Mouse (Mus musculus) midbrain, postnatal 0 days (tissue): ENCODE data around the gene Tmcc2. TPM values are rescaled to one million over a fixed set of nuclear protein-coding genes. Genes with fewer than 3 reads are reported as not detected.

Source experiments
- ATAC-seq: fragments of 200-750 bp; cut with Nextera tagmentation; 2 replicates; pipeline ENCODE4 v1.8.0; 2017; ENCODE audit warnings: moderate number of reproducible peaks, mild to moderate bottlenecking, moderate TSS enrichment, moderate library complexity; ENCODE audit not compliant: low FRiP score
- DNase-seq: peaks from one replicate; pipeline ENCODE4 v3.0.0-alpha.2; 2015; ENCODE audit warnings: low spot score
- H3K27ac ChIP-seq: fragments of 300-500 bp; sonication (generic); 2 replicates; pipeline ENCODE4 v1.5.1; 2014; ENCODE audit warnings: low read depth, mild to moderate bottlenecking, low read length, mixed read lengths
- H3K27me3 ChIP-seq: fragments of 300-500 bp; sonication (generic); 2 replicates; pipeline ENCODE4 v1.6.1; 2014; ENCODE audit warnings: low read length, control low read depth, mixed read lengths; ENCODE audit not compliant: insufficient read depth
- H3K36me3 ChIP-seq: fragments of 300-500 bp; sonication (generic); 2 replicates; pipeline ENCODE4 v1.6.1; 2014; ENCODE audit warnings: low read length, control low read depth, mixed read lengths; ENCODE audit not compliant: insufficient read depth
- H3K4me1 ChIP-seq: fragments of 300-500 bp; sonication (generic); 2 replicates; pipeline ENCODE4 v1.6.1; 2014; ENCODE audit warnings: mild to moderate bottlenecking, control low read depth, antibody characterized with exemption, low read length, mixed read lengths; ENCODE audit not compliant: insufficient read depth
- H3K4me2 ChIP-seq: fragments of 300-500 bp; sonication (generic); 2 replicates; pipeline ENCODE4 v1.6.1; 2014; ENCODE audit warnings: low read depth, mild to moderate bottlenecking, low read length, mixed read lengths; ENCODE audit not compliant: poor library complexity, severe bottlenecking
- H3K4me3 ChIP-seq: fragments of 300-500 bp; sonication (generic); 2 replicates; pipeline ENCODE4 v1.5.1; 2014; ENCODE audit warnings: low read depth, mild to moderate bottlenecking, low read length, moderate library complexity
- H3K9ac ChIP-seq: fragments of 300-500 bp; sonication (generic); replicated peaks from 2 replicates; pipeline ENCODE4 v1.6.1; 2014; ENCODE audit warnings: mild to moderate bottlenecking, low read length, moderate library complexity, mixed read lengths; ENCODE audit not compliant: poor library complexity, severe bottlenecking
- H3K9me3 ChIP-seq: fragments of 300-500 bp; sonication (generic); 2 replicates; pipeline ENCODE4 v1.6.1; 2016; ENCODE audit warnings: low read length, control low read depth
- CTCF ChIP-seq: IDR thresholded peaks from 2 replicates; pipeline ENCODE4 v1.5.1; 2016; ENCODE audit warnings: antibody characterized with exemption, mild to moderate bottlenecking
- WGBS: fragments of 180-500 bp; shearing (Covaris S2); extraction: QIAGEN DNeasy Blood & Tissue Kit; methylation state at CpG from one replicate; pipeline ENCODE4 v1.1.7; 2014; 5-methylcytosine and 5-hydroxymethylcytosine counted together
- polyA plus RNA-seq: library from polyadenylated mRNA; unstranded; fragments of >200 nt; fragmentation: Nextera tagmentation; extraction: Ambion mirVana; gene quantifications from 2 replicates; pipeline ENCODE4 v1.2.1, GENCODE M21; 2015
- total RNA-seq: library from RNA; depleted of rRNA; stranded (reverse); fragments of >200 nt; gene quantifications from 2 replicates; pipeline ENCODE4 v1.2.3, GENCODE M21; 2014; rRNA removed

Tmcc2 gene
- total and polyA plus RNA-seq, 2 experiments from 2014 or later: 36.3 to 152 TPM

DNA sequence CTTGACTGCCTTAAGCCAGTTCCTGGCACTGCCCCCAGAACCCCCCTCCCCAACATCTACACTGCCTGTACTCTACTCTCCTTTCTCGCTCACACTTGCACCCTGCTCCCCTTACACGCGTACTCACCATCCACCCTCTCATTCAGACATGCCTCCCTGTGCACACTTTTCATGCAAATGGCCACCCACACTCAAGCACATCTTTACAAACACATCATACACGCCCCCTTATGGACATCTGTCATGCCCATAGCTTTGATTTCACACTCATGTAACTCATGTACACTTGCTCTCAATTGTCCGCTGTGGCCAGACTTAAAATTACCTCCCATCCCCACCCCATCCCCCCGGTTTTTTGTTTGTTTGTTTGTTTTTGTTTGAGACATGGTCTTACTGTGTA, 83.1 kb downstream of the Tmcc2 start:
- H3K9ac ChIP-seq: no peak overlapping the region
- no peaks in the 10 kb centered on the region for H3K27me3 ChIP-seq
- H3K4me2 ChIP-seq: no peak overlapping the region
- H3K36me3 ChIP-seq: peaks cover 5% of the 10 kb centered on the region; the same call in 1 of the 2 replicates
- H3K4me3 ChIP-seq: no peak overlapping the region
- DNase-seq (no peak), ATAC-seq (no peak)
- 85% methylated on average over 6 of the region's 6 CpGs for WGBS
- no peaks in the 10 kb centered on the region for H3K4me1 ChIP-seq
- no peaks in the 10 kb centered on the region for H3K9me3 ChIP-seq
- no peak for TF ChIP-seq CTCF
- H3K27ac ChIP-seq: no peak overlapping the region

DNA sequence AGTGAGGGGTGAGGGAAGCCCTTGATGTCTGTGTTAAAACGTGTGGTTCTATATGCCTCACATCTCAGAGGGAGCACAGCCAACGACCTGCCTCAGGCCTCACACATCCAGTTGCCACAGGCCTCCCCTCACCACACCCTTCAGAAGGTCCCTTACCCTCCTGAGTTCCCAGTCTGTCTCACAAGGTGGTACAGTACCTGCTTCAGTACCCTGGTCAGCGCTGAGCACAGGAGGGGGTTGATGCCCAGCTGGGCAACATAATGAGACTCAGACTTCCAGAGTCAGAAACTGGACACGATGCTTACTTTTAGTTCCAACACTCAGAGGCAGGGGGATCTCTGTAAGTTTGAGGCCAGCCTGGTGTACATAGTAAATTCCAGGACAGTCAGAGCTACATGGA, 84.3 kb downstream of the Tmcc2 start:
- Histone ChIP-seq H3K27me3 (no peaks in the 10 kb centered on the region), H3K4me2 (no peak overlapping the region), H3K27ac (no peak overlapping the region), H3K36me3 (peaks cover 5% of the 10 kb centered on the region; the same call in 1 of the 2 replicates), H3K9me3 (no peaks in the 10 kb centered on the region), H3K9ac (no peak overlapping the region), H3K4me3 (no peak overlapping the region), H3K4me1 (peaks cover 5% of the 10 kb centered on the region; the same call in 1 of the 2 replicates)
- WGBS: 28% methylated on average over 4 of the region's 4 CpGs
- ATAC-seq: no peak
- DNase-seq: no peak
- TF ChIP-seq CTCF: no peak

Other genes starting within 250 kb of the Tmcc2 start
- 9.3 and 12.6 TPM in 2 replicates for gene Lemd1, start 199.8 kb downstream of the Tmcc2 start, total RNA-seq
- 11.3 and 12.6 TPM in 2 replicates for gene Lemd1, start 199.8 kb downstream of the Tmcc2 start, polyA plus RNA-seq
- 3.9 and 6.9 TPM in 2 replicates for gene AC124108.1, start 199.8 kb downstream of the Tmcc2 start, total RNA-seq
- gene AC124108.1, start 199.8 kb downstream of the Tmcc2 start, polyA plus RNA-seq: 0.50 and 0.54 TPM in 2 replicates
- not detected in 2 replicates for gene Gm10188, start 161.5 kb downstream of the Tmcc2 start, total RNA-seq
- gene Gm10188, start 161.5 kb downstream of the Tmcc2 start, polyA plus RNA-seq: 0.22 TPM in 1 of 2 replicates, not detected in the other
- gene Klhdc8a, start 92.7 kb downstream of the Tmcc2 start, total RNA-seq: 29.5 and 31.1 TPM in 2 replicates
- gene Klhdc8a, start 92.7 kb downstream of the Tmcc2 start, polyA plus RNA-seq: 12.4 and 14.8 TPM in 2 replicates
- gene Nuak2, start 75.2 kb downstream of the Tmcc2 start, total RNA-seq: 7.0 and 7.1 TPM in 2 replicates
- gene Nuak2, start 75.2 kb downstream of the Tmcc2 start, polyA plus RNA-seq: 9.9 TPM in 2 replicates
- gene Dstyk, start 26.3 kb upstream of the Tmcc2 start, total RNA-seq: 14.6 and 21.2 TPM in 2 replicates
- 5.4 and 5.6 TPM in 2 replicates for gene Dstyk, start 26.3 kb upstream of the Tmcc2 start, polyA plus RNA-seq
- 22.6 and 31.4 TPM in 2 replicates for gene Rbbp5, start 86.1 kb upstream of the Tmcc2 start, total RNA-seq
- 25.5 and 25.8 TPM in 2 replicates for gene Rbbp5, start 86.1 kb upstream of the Tmcc2 start, polyA plus RNA-seq
- gene Tmem81, start 114.9 kb upstream of the Tmcc2 start, total RNA-seq: 0.38 and 1.4 TPM in 2 replicates
- 0.81 and 0.96 TPM in 2 replicates for gene Tmem81, start 114.9 kb upstream of the Tmcc2 start, polyA plus RNA-seq
- gene Cntn2, start 152.0 kb upstream of the Tmcc2 start, total RNA-seq: 55.4 and 69.2 TPM in 2 replicates
- gene Cntn2, start 152.0 kb upstream of the Tmcc2 start, polyA plus RNA-seq: 14.7 and 15.6 TPM in 2 replicates